Comparison of ENCODE assay signal across 8 mouse cellular contexts in the genomic region with DNA sequence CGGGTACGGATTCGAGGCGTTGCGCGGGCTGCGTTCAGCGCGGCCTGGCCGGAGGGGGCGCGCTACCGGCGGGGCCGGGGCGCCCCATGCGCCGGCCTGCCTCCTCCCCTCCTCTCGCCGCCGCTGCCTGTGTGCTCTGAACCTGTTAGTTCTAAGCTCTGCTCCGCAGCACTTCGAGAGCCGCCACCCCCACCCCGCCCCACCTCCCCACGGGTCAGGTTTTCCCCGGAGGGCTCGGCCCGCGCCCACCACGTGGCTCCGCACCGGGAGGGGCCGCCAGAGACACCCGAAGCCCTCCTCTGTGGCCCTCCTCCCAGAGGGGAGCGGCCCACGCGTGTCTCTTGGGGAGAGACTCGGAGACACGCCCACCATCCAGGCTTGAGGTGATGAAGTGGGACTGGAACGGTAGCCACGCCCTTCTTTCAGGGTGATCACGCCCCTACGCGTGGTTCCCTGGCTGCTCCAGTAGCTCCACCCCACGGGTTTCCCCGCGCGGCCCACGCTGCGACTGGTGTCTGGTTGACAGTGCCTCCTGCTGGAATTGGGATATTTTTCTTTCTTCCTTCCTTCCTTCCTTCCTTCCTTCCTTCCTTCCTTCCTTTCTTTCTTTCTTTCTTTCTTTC. TPM values are rescaled to one million over a fixed set of nuclear protein-coding genes. Genes with fewer than 3 reads are reported as not detected.
A peak's percentile ranks its signal among the peaks of the same experiment; 100 is the strongest.
DNase-seq lines count a peak whose midpoint lies in the region; ATAC-seq and TF ChIP-seq lines count a peak whose summit lies in the region.

A gene (minus strand): TSS at position 332 of the 623 bp plus-strand sequence.

- no peak for ATAC-seq in heart, embryonic 16.5 days (replicated peaks; ENCODE audit: extremely low read depth, insufficient read depth, low FRiP score)
- ATAC-seq in liver, postnatal 0 days, result peak; percentile 46
- ATAC-seq in neural tube, embryonic 13.5 days (ENCODE audit: low read depth), result peak; percentile 65

- no peak within 1 kb of the TSS for H3K27ac ChIP-seq in heart, adult 2 months
- H3K27ac ChIP-seq in heart, embryonic 16.5 days (ENCODE audit: low read length), result no peak within 1 kb of the TSS
- peak within 1 kb of the TSS; percentile 62; the same call in 1 of the 2 replicates for H3K27ac ChIP-seq in layer of hippocampus, adult 2 months
- no peak within 1 kb of the TSS for H3K27ac ChIP-seq in liver, postnatal 0 days (ENCODE audit: low read depth)
- H3K27ac ChIP-seq in neural tube, embryonic 13.5 days (replicated peaks), result no peak within 1 kb of the TSS; the same call in 1 of the 2 replicates

- TF ChIP-seq POLR2A in heart, adult 2 months (IDR thresholded peaks at IDR 0.05; ENCODE audit: insufficient read depth, low read depth, low read length), result no peak

- no peak within 1 kb of the TSS for H3K4me3 ChIP-seq in heart, adult 2 months
- H3K4me3 ChIP-seq in heart, embryonic 16.5 days (ENCODE audit: low read length), result peak within 1 kb of the TSS; percentile 20
- peak within 1 kb of the TSS; percentile 56 for H3K4me3 ChIP-seq in layer of hippocampus, adult 2 months
- H3K4me3 ChIP-seq in liver, postnatal 0 days (ENCODE audit: low read depth, low read length), result peak within 1 kb of the TSS; percentile 40
- peak within 1 kb of the TSS; percentile 55 for H3K4me3 ChIP-seq in neural tube, embryonic 13.5 days

- peak; percentile 37 to 64 for DNase-seq in heart, adult 2 months
- no peak for DNase-seq in heart, postnatal 36 days
- peak; percentile 59 for DNase-seq in embryo, embryonic 11 days
- peak; percentile 88 to 90 for DNase-seq in layer of hippocampus, adult 2 months (ENCODE audit: low spot score in 2 of 2)
- DNase-seq in liver, postnatal 0 days, result peak; percentile 72
- peak; percentile 56 for DNase-seq in testis, postnatal 14 days (ENCODE audit: low spot score)

- TF ChIP-seq CTCF in heart, adult 2 months (IDR thresholded peaks at IDR 0.05), result no peak
- peak; percentile 63 for TF ChIP-seq CTCF in layer of hippocampus, adult 2 months (conservative IDR thresholded peaks at IDR 0.05)
- peak; percentile 42 for TF ChIP-seq CTCF in liver, postnatal 0 days (IDR thresholded peaks at IDR 0.05; ENCODE audit: low read depth)

- H3K9ac ChIP-seq in heart, adult 2 months (ENCODE audit: low read depth, low read length), result no peak within 1 kb of the TSS
- H3K9ac ChIP-seq in heart, embryonic 16.5 days (ENCODE audit: low read length), result no peak within 1 kb of the TSS
- H3K9ac ChIP-seq in liver, postnatal 0 days (replicated peaks), result no peak within 1 kb of the TSS
- H3K9ac ChIP-seq in neural tube, embryonic 13.5 days, result peak within 1 kb of the TSS; percentile 72

- H3K4me2 ChIP-seq in heart, embryonic 16.5 days (ENCODE audit: low read depth, low read length), result peak within 1 kb of the TSS; percentile 59
- H3K4me2 ChIP-seq in liver, postnatal 0 days (ENCODE audit: low read depth, low read length), result peak within 1 kb of the TSS; percentile 70
- H3K4me2 ChIP-seq in neural tube, embryonic 13.5 days, result peak within 1 kb of the TSS; percentile 65

- no peak for TF ChIP-seq EP300 in heart, adult 2 months (IDR thresholded peaks at IDR 0.05; ENCODE audit: insufficient read depth, low read depth, low read length)
- no peak for TF ChIP-seq EP300 in liver, postnatal 0 days (IDR thresholded peaks at IDR 0.05; ENCODE audit: low read depth)

- H3K27me3 ChIP-seq in heart, adult 2 months (ENCODE audit: control insufficient read depth, insufficient read depth, low read length), result peaks cover 10% of the 10 kb centered on the region
- H3K27me3 ChIP-seq in heart, embryonic 16.5 days (ENCODE audit: control insufficient read depth, insufficient read depth, low read length), result peaks cover 47% of the 10 kb centered on the region
- H3K27me3 ChIP-seq in liver, postnatal 0 days (ENCODE audit: insufficient read depth, low read length), result peaks cover 40% of the 10 kb centered on the region
- H3K27me3 ChIP-seq in neural tube, embryonic 13.5 days, result peaks cover 22% of the 10 kb centered on the region

- peaks cover 1% of the 10 kb centered on the region; the same call in 1 of the 2 replicates for H3K4me1 ChIP-seq in heart, adult 2 months (ENCODE audit: control insufficient read depth, insufficient read depth, low read length)
- H3K4me1 ChIP-seq in heart, embryonic 16.5 days (ENCODE audit: control insufficient read depth, insufficient read depth, low read length), result peaks cover 10% of the 10 kb centered on the region; the same call in 1 of the 2 replicates
- peaks cover 15% of the 10 kb centered on the region for H3K4me1 ChIP-seq in liver, postnatal 0 days (ENCODE audit: insufficient read depth)
- peaks cover 30% of the 10 kb centered on the region for H3K4me1 ChIP-seq in neural tube, embryonic 13.5 days (replicated peaks)

- intact Hi-C loops in heart, adult 2 months (cut with DNase I), result loop anchor here (2.0 to 5.0 kb wide), 3 partner anchors 15 to 187 kb away; a partner anchor contains a TSS
- intact Hi-C loops in heart, postnatal 36 days (cut with DNase I), result loop anchor here (5.0 kb wide), 3 partner anchors 132 to 198 kb away; a partner anchor contains a TSS

- no peaks in the 10 kb centered on the region for H3K79me2 ChIP-seq in heart, adult 2 months (replicated peaks; ENCODE audit: control insufficient read depth, insufficient read depth, low read length)

- WGBS in heart, adult 2 months, result 2% methylated on average over 48 of the region's 51 CpGs
- WGBS in heart, embryonic 16.5 days, result 2% methylated on average over 45 of the region's 51 CpGs
- 2% methylated on average over 44 of the region's 51 CpGs for WGBS in liver, postnatal 0 days (ENCODE audit: insufficient replicate concordance)
- under 1% methylated on average over 47 of the region's 51 CpGs for WGBS in neural tube, embryonic 13.5 days

- H3K36me3 ChIP-seq in heart, adult 2 months (ENCODE audit: control insufficient read depth, insufficient read depth, low read length), result no peaks in the 10 kb centered on the region
- H3K36me3 ChIP-seq in heart, embryonic 16.5 days (ENCODE audit: control insufficient read depth, insufficient read depth), result no peaks in the 10 kb centered on the region
- H3K36me3 ChIP-seq in liver, postnatal 0 days (replicated peaks; ENCODE audit: insufficient read depth, low read length), result no peaks in the 10 kb centered on the region
- H3K36me3 ChIP-seq in neural tube, embryonic 13.5 days, result peaks cover 5% of the 10 kb centered on the region; the same call in 1 of the 2 replicates

- no peaks in the 10 kb centered on the region for H3K9me3 ChIP-seq in heart, embryonic 16.5 days (replicated peaks; ENCODE audit: control insufficient read depth, low read length)
- H3K9me3 ChIP-seq in liver, postnatal 0 days (ENCODE audit: low read length), result no peaks in the 10 kb centered on the region
- H3K9me3 ChIP-seq in neural tube, embryonic 13.5 days, result no peaks in the 10 kb centered on the region

RNA-seq across cellular contexts. Expression of the gene that starts here (rescaled TPM):
- total RNA-seq in heart, adult 2 months (2021), result not detected
- 0.04 TPM in 1 of 2 replicates, not detected in the other for polyA plus RNA-seq in heart, adult 2 months (2012; rRNA removed)
- total RNA-seq in heart, postnatal 36 days (2021), result not detected
- polyA plus RNA-seq in heart, embryonic 16.5 days (2015; fragmentation: Nextera tagmentation; extraction: Ambion mirVana), result not detected in 2 replicates
- 1 to 10 TPM; 1.8 to 2.8 TPM for total RNA-seq in layer of hippocampus, adult 2 months (2021)
- not detected in 2 replicates for polyA plus RNA-seq in liver, postnatal 0 days (2015; fragmentation: Nextera tagmentation; extraction: Ambion mirVana)
- polyA plus RNA-seq in neural tube, embryonic 13.5 days (2015; fragmentation: Nextera tagmentation; extraction: Ambion mirVana), result 4.8 and 5.3 TPM in 2 replicates

Comparison
In these comparisons a context has a peak if more than half of its experiments do, and no peak if none do; other contexts are left out.
1. Peak in DNase-seq in heart, adult 2 months; RNA of the gene not detected or under 1 TPM.
2. Peak in DNase-seq, ATAC-seq, H3K4me3 ChIP-seq and H3K4me2 ChIP-seq in liver, postnatal 0 days; RNA of the gene not detected or under 1 TPM.
3. DNase-seq: peak in embryo, embryonic 11 days (single experiment), layer of hippocampus, adult 2 months (2 of 2) and testis, postnatal 14 days (single experiment); none in heart, postnatal 36 days (0 of 2).
4. Peak in every context shown above with its lines, with median percentiles within 50 percentile points of each other: H3K4me2 ChIP-seq.